In genomic region chr17:27824941-27825340, GRCm38 (mm10) we compare ENCODE assay signal across 10 mouse cellular contexts. TPM values are rescaled to one million over a fixed set of nuclear protein-coding genes. Genes with fewer than 3 reads are reported as not detected.
DNase-seq lines count a peak whose midpoint lies in the region; ATAC-seq and TF ChIP-seq lines count a peak whose summit lies in the region.
"Had no signal": no experiment of that assay in that cellular context is flagged by ENCODE, and none has a peak within 500 bp of the region (broad histone marks: within the 10 kb centered on the region; RNA-seq: fewer than 3 reads in every experiment).

No protein-coding gene starts in this region.

- H3K4me3 ChIP-seq in lung, postnatal 0 days (ENCODE audit: low read depth, low read length), result no peak overlapping the region
- H3K4me3 ChIP-seq in E14TG2a.4 (replicated peaks; ENCODE audit: low read length) (peak overlapping the region; percentile 68), myocyte (peak overlapping the region; percentile 31)
- no peak overlapping the region for H3K4me3 ChIP-seq in intestine, postnatal 0 days (ENCODE audit: low read depth, low read length)
- H3K4me3 ChIP-seq: layer of hippocampus, adult 2 months had no signal

- no peaks in the 10 kb centered on the region for H3K27me3 ChIP-seq in lung, postnatal 0 days (replicated peaks; ENCODE audit: insufficient read depth, low read length)
- H3K27me3 ChIP-seq in E14TG2a.4 (ENCODE audit: insufficient read depth, low read length) (no peaks in the 10 kb centered on the region), myocyte (ENCODE audit: control insufficient read depth, insufficient read depth, insufficient read length) (no peaks in the 10 kb centered on the region)
- no peaks in the 10 kb centered on the region for H3K27me3 ChIP-seq in intestine, postnatal 0 days (replicated peaks; ENCODE audit: control insufficient read depth, insufficient read depth, low read length)

- no peak for ATAC-seq in lung, postnatal 0 days
- ATAC-seq in intestine, postnatal 0 days, result no peak
- no peak for ATAC-seq in activated CD4-positive, CD25-positive, alpha-beta regulatory T cell, adult 4 months

- peaks cover under 1% of the 10 kb centered on the region for H3K79me2 ChIP-seq in myocyte (ENCODE audit: control insufficient read depth, insufficient read depth)

- no peak for TF ChIP-seq EP300 in lung, postnatal 0 days (IDR thresholded peaks at IDR 0.05)

- TF ChIP-seq CTCF in lung, postnatal 0 days (IDR thresholded peaks at IDR 0.05), result no peak
- no peak for TF ChIP-seq CTCF in E14TG2a.4 (conservative IDR thresholded peaks at IDR 0.05; ENCODE audit: low read length)
- TF ChIP-seq CTCF in intestine, postnatal 0 days (IDR thresholded peaks at IDR 0.05; ENCODE audit: low read depth), result no peak

- no peaks in the 10 kb centered on the region for H3K36me3 ChIP-seq in lung, postnatal 0 days (ENCODE audit: insufficient read depth, low read length)
- H3K36me3 ChIP-seq in E14TG2a.4 (ENCODE audit: insufficient read depth, low read length) (no peaks in the 10 kb centered on the region), myocyte (ENCODE audit: control insufficient read depth, insufficient read depth) (no peaks in the 10 kb centered on the region)
- no peaks in the 10 kb centered on the region for H3K36me3 ChIP-seq in intestine, postnatal 0 days (ENCODE audit: control insufficient read depth, insufficient read depth)

- H3K4me1 ChIP-seq in lung, postnatal 0 days (ENCODE audit: insufficient read depth, low read depth, low read length), result peaks cover 6% of the 10 kb centered on the region
- H3K4me1 ChIP-seq in E14TG2a.4 (replicated peaks; ENCODE audit: low read depth, low read length), result peaks cover 71% of the 10 kb centered on the region
- H3K4me1 ChIP-seq in intestine, postnatal 0 days (replicated peaks; ENCODE audit: control insufficient read depth, insufficient read depth, low read length), result peaks cover 6% of the 10 kb centered on the region; the same call in 1 of the 2 replicates

- H3K4me2 ChIP-seq in lung, postnatal 0 days (replicated peaks; ENCODE audit: low read depth, low read length), result no peak overlapping the region
- H3K4me2 ChIP-seq in myocyte (ENCODE audit: low read depth), result peak overlapping the region; percentile 94
- no peak overlapping the region for H3K4me2 ChIP-seq in intestine, postnatal 0 days (replicated peaks; ENCODE audit: low read depth)

- H3K27ac ChIP-seq in lung, postnatal 0 days (ENCODE audit: low read length), result peak overlapping the region; percentile 40; the same call in 1 of the 2 replicates
- no peak overlapping the region for H3K27ac ChIP-seq in intestine, postnatal 0 days (ENCODE audit: low read depth, low read length)
- H3K27ac ChIP-seq: layer of hippocampus, adult 2 months had no signal

- H3ac ChIP-seq in myocyte (ENCODE audit: control insufficient read depth, insufficient read length), result no peak overlapping the region

- H3K9ac ChIP-seq in lung, postnatal 0 days (replicated peaks; ENCODE audit: low read depth), result no peak overlapping the region
- H3K9ac ChIP-seq in intestine, postnatal 0 days (ENCODE audit: low read depth, low read length), result no peak overlapping the region

- TF ChIP-seq POLR2A in myocyte (IDR thresholded peaks at IDR 0.05; ENCODE audit: insufficient read length, low read depth), result no peak

- H3K9me3 ChIP-seq in lung, postnatal 0 days (ENCODE audit: low read length), result no peaks in the 10 kb centered on the region
- no peaks in the 10 kb centered on the region for H3K9me3 ChIP-seq in E14TG2a.4 (ENCODE audit: low read length)
- H3K9me3 ChIP-seq in intestine, postnatal 0 days (ENCODE audit: control insufficient read depth), result no peaks in the 10 kb centered on the region

- intact Hi-C loops in left cerebral cortex, postnatal 4 days (cut with DNase I), result no loop called here

- DNase-seq in lung, postnatal 0 days (ENCODE audit: low spot score), result peak; percentile 28
- no peak for DNase-seq in lung, adult 18-20 months
- peak; percentile 69 for DNase-seq in induced T-regulatory cell, adult 2 months (ENCODE audit: low read depth)
- no peak for DNase-seq in left cerebral cortex, postnatal 4 days
- DNase-seq: heart, adult 11 months had no signal

- 60% methylated on average over 1 of the region's 1 CpGs for WGBS in lung, postnatal 0 days
- WGBS in intestine, postnatal 0 days, result 50% methylated on average over 1 of the region's 1 CpGs

TF ChIP-seq in myocyte, 11 proteins besides CTCF, POLR2A, EP300 and RAD21:
- TF ChIP-seq SRF (IDR thresholded peaks at IDR 0.05; ENCODE audit: control insufficient read depth, insufficient read length, low read depth) (no peak), REST (IDR thresholded peaks at IDR 0.05; ENCODE audit: insufficient read depth, insufficient read length) (no peak), TCF3 (IDR thresholded peaks at IDR 0.05; ENCODE audit: insufficient read length, low read depth) (no peak), MAX (IDR thresholded peaks at IDR 0.05; ENCODE audit: low read depth) (no peak), TCF12 (IDR thresholded peaks at IDR 0.05; ENCODE audit: insufficient read depth, poor library complexity, severe bottlenecking) (no peak), USF1 (IDR thresholded peaks at IDR 0.05; ENCODE audit: low read depth) (no peak), MYOD1 (IDR thresholded peaks at IDR 0.05; ENCODE audit: control insufficient read depth in 1 of 3, insufficient read length in 2 of 3, low read depth in 2 of 3) (no peak), MYOG (IDR thresholded peaks at IDR 0.05; ENCODE audit: control insufficient read depth in 1 of 3, insufficient read depth in 1 of 3, insufficient read length in 2 of 3, low read depth in 2 of 3) (no peak), E2F4 (IDR thresholded peaks at IDR 0.05; ENCODE audit: insufficient read depth) (no peak), POLR2AphosphoS2 (IDR thresholded peaks at IDR 0.05; ENCODE audit: insufficient read length, low read depth) (no peak), CEBPB (IDR thresholded peaks at IDR 0.05; ENCODE audit: insufficient read depth, poor library complexity, severe bottlenecking) (no peak)
TF ChIP-seq in myocyte: peak in this region for 0.

RNA-seq across cellular contexts. Expression of gene D17Wsu92e, which starts 4.5 kb away (rescaled TPM):
- 17.6 and 20.3 TPM in 2 replicates for polyA plus RNA-seq in lung, postnatal 0 days (2015; fragmentation: Nextera tagmentation; extraction: Ambion mirVana)
- 79.4 TPM for polyA plus RNA-seq in myocyte (2012; fragmentation: generic; extraction: Trizol)
- 10 to 100 TPM; 90.2 to 90.3 TPM for total RNA-seq in left cerebral cortex, postnatal 4 days (2021)
- 27.4 and 29.5 TPM in 2 replicates for polyA plus RNA-seq in intestine, postnatal 0 days (2015; fragmentation: Nextera tagmentation; extraction: Ambion mirVana)
- 10 to 100 TPM; 14.1 to 15.2 TPM for polyA plus RNA-seq in activated CD4-positive, CD25-positive, alpha-beta regulatory T cell, adult 4 months (2017; shearing (Covaris generic))

RNA-seq across cellular contexts. Expression of gene Snrpc, which starts 13.0 kb away (rescaled TPM):
- polyA plus RNA-seq in lung, postnatal 0 days (2015; fragmentation: Nextera tagmentation; extraction: Ambion mirVana), result 172 and 185 TPM in 2 replicates
- 251 TPM for polyA plus RNA-seq in myocyte (2012; fragmentation: generic; extraction: Trizol)
- 100 to 1,000 TPM in 1 of 2 experiments, 10 to 100 TPM in 1; 97.7 to 108 TPM for total RNA-seq in left cerebral cortex, postnatal 4 days (2021)
- polyA plus RNA-seq in intestine, postnatal 0 days (2015; fragmentation: Nextera tagmentation; extraction: Ambion mirVana), result 156 and 160 TPM in 2 replicates
- 100 to 1,000 TPM; 108 to 126 TPM for polyA plus RNA-seq in activated CD4-positive, CD25-positive, alpha-beta regulatory T cell, adult 4 months (2017; shearing (Covaris generic))

RNA-seq across cellular contexts. Expression of gene Uhrf1bp1, which starts 31.3 kb away (rescaled TPM):
- 1.5 and 1.6 TPM in 2 replicates for polyA plus RNA-seq in lung, postnatal 0 days (2015; fragmentation: Nextera tagmentation; extraction: Ambion mirVana)
- polyA plus RNA-seq in myocyte (2012; fragmentation: generic; extraction: Trizol), result 16.4 TPM
- total RNA-seq in left cerebral cortex, postnatal 4 days (2021), result 10 to 100 TPM; 25.6 to 29.4 TPM
- 1.4 and 1.6 TPM in 2 replicates for polyA plus RNA-seq in intestine, postnatal 0 days (2015; fragmentation: Nextera tagmentation; extraction: Ambion mirVana)
- polyA plus RNA-seq in activated CD4-positive, CD25-positive, alpha-beta regulatory T cell, adult 4 months (2017; shearing (Covaris generic)), result 1 to 10 TPM in 1 of 2 experiments, under 1 TPM in 1; 0.93 to 1.4 TPM

Comparison
In these comparisons a context has a peak if more than half of its experiments do, and no peak if none do; other contexts are left out.
1. DNase-seq: peak in lung, postnatal 0 days (single experiment) and induced T-regulatory cell, adult 2 months (single experiment); none in lung, adult 18-20 months (0 of 2) and left cerebral cortex, postnatal 4 days (single experiment).
2. H3K4me3 ChIP-seq: peak in E14TG2a.4 (single experiment) and myocyte (single experiment); none in lung, postnatal 0 days (single experiment) and intestine, postnatal 0 days (single experiment).